Mouse (Mus musculus) heart, embryonic 11.5 days (tissue): Measurements from ENCODE around the gene Cit. TPM values are rescaled to one million over a fixed set of nuclear protein-coding genes. Genes with fewer than 3 reads are reported as not detected.

ENCODE experiments used
- ATAC-seq: fragments of 200-750 bp; cut with Nextera tagmentation; replicated peaks from 2 replicates; pipeline ENCODE4 v1.8.0; 2017; ENCODE audit warnings: moderate library complexity; ENCODE audit not compliant: insufficient number of reproducible peaks, low FRiP score, low TSS enrichment
- H3K27ac ChIP-seq: fragments of 300-500 bp; sonication (generic); 2 replicates; pipeline ENCODE4 v1.5.1; 2014; ENCODE audit warnings: mild to moderate bottlenecking, low read depth, low read length
- H3K27me3 ChIP-seq: fragments of 300-500 bp; sonication (generic); 2 replicates; pipeline ENCODE4 v1.6.1; 2014; ENCODE audit warnings: mild to moderate bottlenecking, low read length, mixed read lengths; ENCODE audit not compliant: control insufficient read depth, insufficient read depth
- H3K36me3 ChIP-seq: fragments of 300-500 bp; sonication (generic); 2 replicates; pipeline ENCODE4 v1.6.1; 2014; ENCODE audit warnings: mild to moderate bottlenecking, low read length, moderate library complexity, mixed read lengths; ENCODE audit not compliant: control insufficient read depth, insufficient read depth
- H3K4me1 ChIP-seq: fragments of 300-500 bp; sonication (generic); 2 replicates; pipeline ENCODE4 v1.6.1; 2014; ENCODE audit warnings: low read length; ENCODE audit not compliant: control insufficient read depth, insufficient read depth
- H3K4me2 ChIP-seq: fragments of 300-500 bp; sonication (generic); 2 replicates; pipeline ENCODE4 v1.6.1; 2014; ENCODE audit warnings: mild to moderate bottlenecking, moderate library complexity
- H3K4me3 ChIP-seq: fragments of 300-500 bp; sonication (generic); 2 replicates; pipeline ENCODE4 v1.5.1; 2014; ENCODE audit warnings: low read depth, low read length
- H3K9ac ChIP-seq: fragments of 300-500 bp; sonication (generic); 2 replicates; pipeline ENCODE4 v1.6.1; 2014; ENCODE audit warnings: mild to moderate bottlenecking, low read depth, low read length, moderate library complexity
- H3K9me3 ChIP-seq: fragments of 300-500 bp; sonication (generic); replicated peaks from 2 replicates; pipeline ENCODE4 v1.6.1; 2016; ENCODE audit warnings: low read length; ENCODE audit not compliant: control insufficient read depth
- WGBS: fragments of 180-500 bp; shearing (Covaris S2); extraction: QIAGEN DNeasy Blood & Tissue Kit; methylation state at CpG from one replicate; pipeline ENCODE4 v1.1.7; 2014; ENCODE audit not compliant: insufficient replicate concordance; 5-methylcytosine and 5-hydroxymethylcytosine counted together
- polyA plus RNA-seq: library from polyadenylated mRNA; unstranded; fragments of >200 nt; fragmentation: Nextera tagmentation; extraction: Ambion mirVana; gene quantifications from 2 replicates; pipeline ENCODE4 v1.2.1, GENCODE M21; 2014

Cit gene
- polyA plus RNA-seq, 1 experiment from 2014 or later = 33.1 TPM

DNA sequence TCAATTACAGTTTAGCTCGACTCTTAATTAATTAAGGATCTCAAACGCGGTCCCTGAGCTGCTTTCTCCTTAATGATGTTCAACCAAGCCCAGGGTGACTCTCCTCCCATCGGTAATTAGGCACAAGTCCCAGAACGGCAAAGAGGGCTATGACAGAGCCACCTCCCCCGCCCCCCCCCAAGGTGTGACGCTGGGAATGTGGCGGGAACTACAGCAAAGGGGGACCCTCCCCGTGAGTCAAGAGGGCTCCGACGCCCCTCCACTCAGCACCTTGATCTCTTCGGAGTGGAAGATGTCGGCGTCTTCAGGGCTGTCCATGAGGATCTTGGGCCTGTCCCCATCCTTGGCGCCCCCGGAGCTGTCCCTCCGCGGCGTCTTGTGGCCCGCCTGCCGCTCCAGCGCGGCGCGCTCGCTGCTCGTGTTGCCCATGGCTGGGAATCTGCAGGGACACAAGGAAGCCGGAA, 178.8 kb downstream of the Cit start:
- H3K9me3 ChIP-seq = no peaks in the 10 kb centered on the region
- peak overlapping the region; percentile 82 for H3K27ac ChIP-seq
- peak overlapping the region; percentile 86 for H3K9ac ChIP-seq
- ATAC-seq = peak; percentile 20; the same call in 1 of the 2 replicates
- peak overlapping the region; percentile 68 for H3K4me2 ChIP-seq
- no peaks in the 10 kb centered on the region for H3K27me3 ChIP-seq
- peak overlapping the region; percentile 77 for H3K4me3 ChIP-seq
- peaks cover 27% of the 10 kb centered on the region for H3K4me1 ChIP-seq
- peaks cover 12% of the 10 kb centered on the region for H3K36me3 ChIP-seq
- WGBS = under 1% methylated on average over 28 of the region's 28 CpGs

DNA sequence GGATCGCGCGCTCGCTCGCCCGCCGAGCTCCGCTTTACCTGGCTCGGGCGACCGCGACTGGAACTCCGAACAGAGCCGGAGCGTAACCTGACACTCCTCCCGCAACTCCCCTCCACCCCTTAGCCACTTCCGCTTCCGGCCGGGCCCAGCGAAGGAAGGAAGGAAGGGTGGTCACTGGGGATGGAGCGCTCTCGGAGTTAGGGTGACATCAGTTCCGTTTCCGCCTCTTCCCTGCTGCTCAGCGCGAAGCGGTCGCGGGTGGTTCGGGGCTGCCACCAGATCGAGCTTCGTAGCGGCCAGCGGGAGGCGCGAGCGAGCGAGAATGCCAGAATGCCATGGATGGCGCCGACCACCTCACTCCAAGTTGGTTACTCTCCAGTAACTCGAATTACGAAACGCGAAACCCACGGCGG, 179.3 kb downstream of the Cit start, which contains the start of gene Prkab1:
Prkab1 (minus strand) TSS at position 182 of the 413 bp plus-strand sequence.
- Histone ChIP-seq H3K9me3 (no peaks in the 10 kb centered on the region), H3K9ac (peak within 1 kb of the TSS; percentile 86), H3K4me3 (peak within 1 kb of the TSS; percentile 77), H3K36me3 (peaks cover 11% of the 10 kb centered on the region), H3K4me1 (peaks cover 23% of the 10 kb centered on the region), H3K27me3 (no peaks in the 10 kb centered on the region), H3K4me2 (peak within 1 kb of the TSS; percentile 68), H3K27ac (peak within 1 kb of the TSS; percentile 82)
- under 1% methylated on average over 46 of the region's 46 CpGs for WGBS
- peak; percentile 88 for ATAC-seq

DNA sequence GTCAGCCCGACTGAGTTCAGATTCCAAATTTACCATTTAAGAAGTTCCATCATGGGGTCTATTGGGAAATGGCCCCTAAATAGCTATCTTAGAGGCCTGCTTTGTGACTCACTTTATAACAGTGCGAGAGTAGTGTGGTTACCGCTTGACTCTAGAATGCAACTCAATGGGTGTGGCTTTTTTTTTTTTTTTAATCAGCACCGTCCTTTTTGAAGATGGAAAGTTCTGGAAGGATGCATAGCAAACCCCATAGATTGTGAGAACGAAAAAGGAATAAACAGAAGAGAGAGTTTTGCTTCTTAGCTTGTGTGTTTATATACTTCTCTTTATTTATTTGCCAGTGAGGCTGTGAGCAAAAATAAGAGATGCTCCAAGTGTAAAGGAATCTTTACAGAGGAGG, 181.0 kb downstream of the Cit start:
- Histone ChIP-seq H3K4me3 (no peak overlapping the region), H3K9me3 (no peaks in the 10 kb centered on the region), H3K4me1 (peaks cover 20% of the 10 kb centered on the region), H3K36me3 (no peaks in the 10 kb centered on the region), H3K9ac (no peak overlapping the region), H3K27ac (peak overlapping the region; percentile 55; the same call in 1 of the 2 replicates), H3K4me2 (peak overlapping the region; percentile 27), H3K27me3 (no peaks in the 10 kb centered on the region)
- ATAC-seq = no peak
- WGBS = 72% methylated on average over 5 of the region's 5 CpGs

DNA sequence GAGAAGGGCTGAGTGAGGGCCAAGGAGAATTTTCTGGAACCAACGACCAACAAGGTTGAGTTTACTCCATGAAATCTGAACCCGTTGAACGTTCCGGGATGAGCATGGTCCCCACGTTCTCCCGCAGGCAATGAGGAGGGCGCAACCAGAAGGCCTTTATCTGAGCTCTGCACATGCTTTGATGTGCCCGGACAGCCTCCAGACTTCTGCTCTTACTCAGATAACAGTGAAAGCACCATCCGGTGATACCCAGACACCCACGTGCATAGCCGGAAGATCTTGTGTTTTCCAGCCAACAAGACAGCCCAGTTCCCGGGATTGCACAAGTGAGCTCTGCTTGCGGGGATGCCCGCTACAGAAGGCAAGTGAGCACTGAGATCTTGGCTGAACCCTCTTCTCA, 181.5 kb downstream of the Cit start:
- no peak overlapping the region for H3K9ac ChIP-seq
- H3K27me3 ChIP-seq = no peaks in the 10 kb centered on the region
- H3K4me3 ChIP-seq = no peak overlapping the region
- WGBS = 51% methylated on average over 14 of the region's 14 CpGs
- H3K4me2 ChIP-seq = peak overlapping the region; percentile 27
- H3K9me3 ChIP-seq = no peaks in the 10 kb centered on the region
- H3K27ac ChIP-seq = peak overlapping the region; percentile 60
- H3K36me3 ChIP-seq = no peaks in the 10 kb centered on the region
- peak; percentile 69 for ATAC-seq
- peaks cover 20% of the 10 kb centered on the region for H3K4me1 ChIP-seq

DNA sequence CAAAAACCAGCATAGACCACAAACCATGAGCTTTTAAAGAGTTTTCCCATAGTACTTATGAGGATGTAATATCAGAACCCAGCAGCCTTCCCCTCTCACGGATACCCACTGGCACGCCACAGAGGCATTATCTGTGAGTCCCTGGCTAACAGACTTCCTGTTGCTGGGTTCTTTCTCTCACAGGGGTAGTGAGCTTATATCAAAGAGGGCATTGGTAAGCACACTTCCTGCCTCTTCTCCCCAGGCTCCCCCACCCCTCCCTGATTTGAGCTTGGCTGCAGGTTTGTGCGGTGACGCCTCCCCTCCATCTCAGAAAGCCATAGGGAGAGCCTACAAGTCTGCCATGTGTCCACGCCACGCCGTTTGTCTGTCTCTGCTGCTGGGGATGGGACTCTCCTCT, 184.0 kb downstream of the Cit start:
- no peak for ATAC-seq
- Histone ChIP-seq H3K27ac (peak overlapping the region; percentile 50; the same call in 1 of the 2 replicates), H3K9ac (no peak overlapping the region), H3K4me1 (peaks cover 10% of the 10 kb centered on the region; the same call in 1 of the 2 replicates), H3K36me3 (no peaks in the 10 kb centered on the region), H3K4me2 (no peak overlapping the region), H3K27me3 (no peaks in the 10 kb centered on the region), H3K9me3 (no peaks in the 10 kb centered on the region), H3K4me3 (no peak overlapping the region)
- WGBS = 30% methylated on average over 7 of the region's 7 CpGs

DNA sequence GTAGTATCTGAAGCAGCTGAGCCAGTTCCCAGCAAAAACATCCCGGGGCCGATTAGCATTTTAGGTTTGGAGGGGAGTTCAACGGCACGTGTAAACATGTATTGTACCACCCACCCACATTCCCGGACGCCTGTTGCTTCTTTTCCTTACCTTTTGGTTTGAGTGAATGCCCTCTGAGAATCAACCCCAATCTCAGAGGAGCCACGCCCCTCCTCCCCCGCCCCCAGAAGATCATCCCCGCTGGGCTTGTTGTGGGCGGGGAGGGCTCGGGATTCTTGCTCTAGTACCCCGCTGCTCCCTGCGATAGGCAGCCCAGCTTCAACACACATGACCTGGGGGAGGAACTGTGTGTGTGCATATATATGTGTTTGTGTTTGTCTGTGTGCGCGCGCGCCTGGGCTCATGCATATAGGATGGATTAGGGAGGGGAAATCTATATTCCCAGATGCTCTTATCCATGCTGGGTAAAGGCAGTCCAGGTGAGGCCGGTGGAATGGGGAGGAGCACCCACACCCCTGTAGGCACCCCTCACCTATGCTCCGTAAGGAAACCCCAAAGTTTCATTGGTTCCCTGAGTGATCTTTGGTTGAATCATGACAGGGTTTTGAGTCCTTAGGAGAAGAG, 185.6 kb downstream of the Cit start:
- H3K4me3 ChIP-seq = 0 out of 2 replicates have a peak overlapping the region, but pooled peaks have one; percentile 8
- H3K36me3 ChIP-seq = no peaks in the 10 kb centered on the region
- H3K9ac ChIP-seq = 0 out of 2 replicates have a peak overlapping the region, but pooled peaks have one; percentile 10
- no peak for ATAC-seq
- H3K9me3 ChIP-seq = no peaks in the 10 kb centered on the region
- peak overlapping the region; percentile 56 for H3K4me2 ChIP-seq
- no peaks in the 10 kb centered on the region for H3K27me3 ChIP-seq
- no peak overlapping the region for H3K27ac ChIP-seq
- 6% methylated on average over 19 of the region's 19 CpGs for WGBS
- H3K4me1 ChIP-seq = peaks cover 10% of the 10 kb centered on the region; the same call in 1 of the 2 replicates

DNA sequence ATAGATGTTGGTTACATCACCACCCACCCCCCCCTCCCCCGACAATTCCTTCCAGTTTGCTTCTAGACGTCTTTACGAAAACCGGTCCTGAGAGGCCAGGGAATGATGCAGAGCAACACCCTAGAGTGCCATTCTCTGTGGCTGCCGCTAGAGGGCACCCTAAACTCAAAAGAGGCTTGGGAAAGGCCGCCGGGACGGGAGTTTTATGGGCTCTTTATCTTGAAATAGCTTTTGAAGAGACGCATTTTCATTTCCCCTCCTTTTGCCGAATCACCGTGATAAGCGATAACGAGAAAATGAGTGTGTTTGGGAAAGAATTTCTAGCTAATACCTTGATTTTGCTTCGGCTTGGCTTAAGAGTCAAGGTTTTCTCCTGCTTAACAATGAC, 186.1 kb downstream of the Cit start:
- no peak for ATAC-seq
- WGBS = 3% methylated on average over 14 of the region's 14 CpGs
- Histone ChIP-seq H3K9ac (no peak overlapping the region), H3K4me2 (peak overlapping the region; percentile 56), H3K4me3 (0 out of 2 replicates have a peak overlapping the region, but pooled peaks have one; percentile 8), H3K27me3 (no peaks in the 10 kb centered on the region), H3K27ac (no peak overlapping the region), H3K4me1 (peaks cover 10% of the 10 kb centered on the region; the same call in 1 of the 2 replicates), H3K9me3 (no peaks in the 10 kb centered on the region), H3K36me3 (no peaks in the 10 kb centered on the region)

DNA sequence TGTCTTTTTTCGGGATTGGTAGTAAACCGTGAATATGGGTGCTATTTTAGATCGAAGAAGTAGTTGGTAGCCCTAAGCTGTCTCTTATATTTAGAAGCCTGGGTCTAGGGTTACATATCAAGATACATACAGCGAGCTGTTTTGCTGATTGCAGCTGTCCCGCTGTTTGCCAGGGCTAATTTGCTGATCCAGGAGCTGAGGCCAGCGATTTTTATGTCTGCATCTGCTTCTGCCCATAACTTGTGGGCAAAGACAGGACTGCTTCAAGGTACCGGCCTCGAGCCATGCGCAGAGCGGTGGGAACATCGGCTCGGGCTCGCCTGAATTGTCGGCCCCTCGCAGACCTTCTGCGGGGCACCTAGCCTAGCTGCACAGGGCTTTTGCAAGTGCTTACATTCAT, 191.4 kb downstream of the Cit start:
- Histone ChIP-seq H3K4me1 (no peaks in the 10 kb centered on the region), H3K4me3 (no peak overlapping the region), H3K36me3 (no peaks in the 10 kb centered on the region), H3K9me3 (no peaks in the 10 kb centered on the region), H3K4me2 (no peak overlapping the region), H3K27ac (no peak overlapping the region), H3K27me3 (no peaks in the 10 kb centered on the region), H3K9ac (no peak overlapping the region)
- ATAC-seq = no peak
- 63% methylated on average over 16 of the region's 16 CpGs for WGBS

DNA sequence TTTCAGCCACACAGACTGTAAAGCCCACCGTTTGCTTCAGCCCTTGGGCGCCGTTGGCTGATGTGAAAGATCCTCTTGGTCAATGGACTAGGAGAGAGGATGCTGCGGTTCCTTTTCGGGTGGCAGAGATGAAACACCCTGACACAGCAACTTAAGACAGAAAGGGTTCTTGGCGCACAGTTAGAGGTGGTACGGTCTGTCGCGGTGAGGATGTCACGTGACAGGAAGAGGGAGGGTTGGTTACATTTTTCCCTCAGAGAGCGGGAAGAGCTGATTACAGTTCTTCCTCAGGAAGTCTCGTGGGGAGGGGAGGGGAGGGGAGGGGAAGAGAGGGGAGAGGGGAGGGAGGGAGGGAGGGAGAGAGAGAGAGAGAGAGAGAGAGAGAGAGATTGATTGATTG, 192.7 kb downstream of the Cit start:
- WGBS = 33% methylated on average over 12 of the region's 12 CpGs
- Histone ChIP-seq H3K27me3 (no peaks in the 10 kb centered on the region), H3K36me3 (no peaks in the 10 kb centered on the region), H3K4me2 (no peak overlapping the region), H3K27ac (no peak overlapping the region), H3K4me1 (no peaks in the 10 kb centered on the region), H3K9ac (no peak overlapping the region), H3K9me3 (no peaks in the 10 kb centered on the region), H3K4me3 (no peak overlapping the region)
- no peak for ATAC-seq
